Mouse (Mus musculus) cerebellum, postnatal 4 days (tissue): ENCODE results near the gene Gorasp1.

Source experiments
- DNase-seq, 2 experiments: peaks; one replicate each; pipeline ENCODE4 v3.0.0; 2022; ENCODE audit warnings: low spot score in 2 of 2, mixed read lengths in 1 of 2

The Gorasp1 gene

DNA sequence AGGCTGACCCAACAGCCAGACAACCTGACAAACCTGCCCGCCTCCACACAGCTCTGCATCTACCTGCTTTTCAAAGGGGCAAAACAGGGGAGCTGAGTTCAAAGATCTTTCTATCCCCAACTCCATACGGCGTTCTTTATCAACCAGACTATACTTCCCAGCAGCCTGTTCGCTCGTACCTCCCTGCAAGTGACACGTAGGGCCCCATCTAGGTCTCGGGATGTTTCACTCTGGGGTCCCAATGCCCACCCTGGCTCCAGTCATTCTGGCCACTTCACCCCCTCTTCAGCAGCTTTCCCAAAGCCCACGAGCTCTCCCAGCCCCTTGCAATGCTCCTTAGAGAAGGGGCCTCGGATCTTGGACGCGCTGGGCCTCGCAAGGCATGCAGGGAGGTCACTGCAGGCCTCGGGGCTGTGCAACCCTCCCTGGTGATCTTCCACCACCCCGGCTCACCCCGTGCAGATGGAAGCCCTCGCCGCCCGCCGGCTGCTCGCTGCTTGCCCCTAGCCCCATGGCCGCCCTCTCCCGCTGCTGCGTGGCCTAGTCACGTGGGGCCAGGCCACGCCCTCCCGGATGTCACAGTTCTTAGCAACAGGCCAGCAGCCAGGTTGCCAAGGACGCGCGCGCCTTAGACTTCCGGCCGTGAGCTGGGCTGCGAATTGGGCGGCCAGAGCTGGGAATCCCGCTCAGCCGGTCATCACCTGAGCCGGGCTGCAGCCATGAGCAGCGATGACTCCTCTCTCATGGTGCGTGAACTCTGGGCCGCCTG lies at the start of gene Gorasp1, which contains the start of gene Ttc21a:
Gene Gorasp1, minus strand, starts transcription at position 561 of the 769 bp plus-strand sequence.
Gene Ttc21a, plus strand, starts transcription at position 602 of the 769 bp plus-strand sequence.
- peak; percentile 87 to 95 for DNase-seq

DNA sequence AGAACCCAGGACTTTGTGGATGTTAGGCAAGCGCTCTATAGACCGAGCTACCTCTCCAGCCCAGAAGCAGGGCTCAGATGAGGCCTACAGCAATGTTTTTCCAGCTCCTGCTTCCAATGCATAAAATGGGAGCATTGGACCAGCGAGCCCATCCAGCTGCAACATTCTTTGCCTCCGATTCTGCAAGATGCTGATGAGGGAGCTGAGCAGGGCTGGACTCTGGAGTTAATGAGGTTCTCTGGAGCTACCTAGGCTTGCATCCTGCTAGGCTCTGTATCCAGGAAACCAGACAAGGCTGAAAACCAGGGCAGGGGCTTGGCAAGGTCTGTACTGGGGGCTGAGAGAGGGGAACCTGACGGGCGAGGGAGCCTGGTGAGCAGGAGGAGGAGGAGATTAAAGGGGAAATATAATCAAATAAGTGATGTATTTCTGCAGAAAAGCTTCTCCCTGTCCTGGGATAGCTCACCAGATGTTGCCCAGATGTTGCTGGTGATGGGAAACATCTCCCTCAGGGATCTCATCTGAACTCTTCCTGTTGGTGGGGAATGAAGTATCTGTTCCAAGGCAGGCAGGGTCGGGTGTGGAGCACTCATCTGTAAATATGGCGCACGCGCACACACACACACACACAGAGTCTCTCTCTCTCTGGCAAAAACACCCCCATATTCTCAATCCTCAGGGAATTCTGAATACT lies 48.7 kb upstream of the Gorasp1 start:
- no peak for DNase-seq

DNA sequence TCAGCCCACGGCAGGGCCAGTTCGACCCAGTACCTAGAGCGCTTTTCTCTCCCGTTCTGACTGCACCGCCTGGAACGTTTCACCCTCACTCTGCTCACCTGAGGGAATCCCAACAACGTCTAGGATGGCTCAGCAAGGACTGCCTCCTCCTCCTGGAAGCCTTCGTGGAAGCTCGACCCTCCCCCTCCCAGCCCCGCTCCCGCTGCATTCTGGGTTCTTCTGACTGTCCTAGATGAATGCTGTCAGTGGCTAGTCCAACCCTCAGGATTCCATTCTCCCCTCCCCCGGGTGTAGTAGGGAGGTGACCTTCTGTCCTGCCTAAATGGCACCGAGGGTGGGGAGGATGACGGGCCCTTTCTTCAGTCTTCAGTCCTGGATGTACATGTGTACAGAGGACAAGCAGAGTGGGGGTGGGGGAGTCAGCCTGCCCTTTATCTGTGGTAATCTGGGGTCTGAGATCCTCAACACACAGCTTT lies 47.2 kb upstream of the Gorasp1 start, which contains the start of gene Csrnp1:
Gene Csrnp1, minus strand, starts transcription at position 123 of the 476 bp plus-strand sequence.
- DNase-seq: no peak

DNA sequence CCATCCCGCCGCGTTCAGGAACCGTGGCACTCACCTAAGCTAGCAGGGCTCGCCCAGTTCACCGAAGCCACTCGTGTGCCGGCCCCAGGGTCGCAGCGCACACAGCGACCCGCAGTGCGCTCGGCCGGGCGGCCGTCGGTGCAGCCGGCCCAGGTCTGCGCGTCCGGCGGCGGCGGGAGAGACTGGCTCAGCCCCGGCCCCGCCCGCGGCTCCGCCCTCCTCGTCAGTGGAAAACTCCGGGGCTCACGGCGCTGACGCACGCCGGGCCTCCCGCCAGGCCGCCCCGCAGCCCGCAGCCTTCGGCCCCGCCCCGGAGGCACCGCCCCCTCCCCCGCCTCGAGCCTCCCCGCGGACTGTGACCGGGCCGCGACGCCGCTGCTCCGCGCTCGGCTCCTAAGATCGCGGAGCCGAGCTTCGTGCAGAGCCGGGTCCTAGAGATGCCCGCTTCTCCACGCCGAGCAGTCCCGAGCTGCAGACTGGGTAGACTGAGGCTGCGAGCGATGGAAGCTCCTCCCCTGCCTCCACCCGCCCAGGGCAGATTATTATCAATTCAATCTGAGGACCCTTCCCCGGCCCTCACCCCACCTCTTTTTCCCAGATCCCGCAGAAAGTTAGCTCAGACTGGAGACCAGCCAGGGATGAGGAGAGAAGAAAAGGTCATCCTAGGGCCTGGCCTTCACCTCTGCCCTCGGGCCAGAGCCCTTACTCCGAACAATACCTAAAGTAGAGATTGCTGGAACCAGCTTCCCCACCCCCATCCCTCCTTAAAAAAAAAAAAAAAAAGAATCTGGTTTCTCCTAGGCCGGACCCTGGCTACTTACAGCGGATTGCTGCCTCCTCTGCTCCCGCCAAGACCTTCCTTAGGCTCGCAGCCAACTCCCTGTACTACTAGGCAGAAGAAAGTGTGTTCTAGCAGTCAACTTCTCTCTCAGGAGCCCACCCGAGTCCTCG lies 46.5 kb upstream of the Gorasp1 start:
- peak; percentile 62 to 63 for DNase-seq

DNA sequence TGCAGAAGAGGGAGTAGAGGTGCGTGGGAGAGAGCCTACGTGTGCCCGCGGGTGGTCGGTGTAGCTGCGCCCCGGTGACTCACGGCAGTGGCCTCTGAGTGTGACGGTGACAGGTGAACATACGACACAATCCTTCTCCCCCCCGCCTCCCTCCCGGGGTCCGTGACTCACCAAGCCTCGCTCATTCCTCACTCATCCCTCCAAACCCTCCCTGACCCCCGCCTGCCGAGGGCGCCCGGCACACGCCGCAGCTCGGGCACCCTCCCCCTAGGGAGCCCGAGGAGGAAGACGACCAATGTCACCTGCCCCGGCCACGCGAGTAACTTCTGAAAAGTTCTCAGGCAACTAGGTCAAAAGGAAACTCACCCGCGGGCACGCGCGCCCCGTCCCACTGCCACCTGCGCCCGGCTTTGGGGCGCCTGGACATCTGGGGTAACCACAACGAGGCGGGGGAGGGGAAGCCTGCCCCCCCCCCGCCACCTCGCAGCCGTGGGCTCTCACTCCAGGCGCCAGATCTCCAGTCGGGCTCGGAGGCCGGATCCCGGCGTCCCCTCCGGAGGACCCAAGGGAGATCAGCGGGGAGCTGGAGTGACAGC lies 45.7 kb upstream of the Gorasp1 start:
- no peak for DNase-seq

DNA sequence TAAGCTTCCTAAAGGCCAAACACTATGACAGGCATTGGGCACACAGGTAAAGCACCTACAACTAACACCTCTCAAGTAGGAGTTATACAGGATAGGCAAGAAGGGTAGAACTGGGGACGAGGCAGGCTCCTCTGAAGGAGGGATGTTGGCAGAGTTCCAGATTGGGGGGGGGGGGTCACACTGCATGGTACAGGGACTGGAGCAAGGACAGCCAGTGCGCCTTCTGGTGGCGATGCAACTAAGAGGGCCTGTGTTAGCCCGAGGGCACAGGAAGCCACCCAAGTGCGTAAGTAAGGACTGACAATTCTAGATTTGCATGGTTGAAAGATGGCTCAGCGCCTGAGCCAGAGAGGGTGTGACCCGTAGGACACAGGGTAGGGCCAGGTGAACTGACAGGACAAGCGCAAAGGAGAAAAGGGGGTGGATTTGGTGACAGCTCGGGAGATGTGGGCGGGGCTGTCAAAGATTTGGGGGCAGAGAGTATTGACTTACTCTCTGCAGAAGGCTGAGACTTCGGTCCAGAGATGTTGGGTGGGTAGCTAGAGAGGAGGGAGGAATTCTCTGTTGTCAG lies 45.0 kb upstream of the Gorasp1 start:
- DNase-seq: peak in 1 of 2 experiments; percentile 46

DNA sequence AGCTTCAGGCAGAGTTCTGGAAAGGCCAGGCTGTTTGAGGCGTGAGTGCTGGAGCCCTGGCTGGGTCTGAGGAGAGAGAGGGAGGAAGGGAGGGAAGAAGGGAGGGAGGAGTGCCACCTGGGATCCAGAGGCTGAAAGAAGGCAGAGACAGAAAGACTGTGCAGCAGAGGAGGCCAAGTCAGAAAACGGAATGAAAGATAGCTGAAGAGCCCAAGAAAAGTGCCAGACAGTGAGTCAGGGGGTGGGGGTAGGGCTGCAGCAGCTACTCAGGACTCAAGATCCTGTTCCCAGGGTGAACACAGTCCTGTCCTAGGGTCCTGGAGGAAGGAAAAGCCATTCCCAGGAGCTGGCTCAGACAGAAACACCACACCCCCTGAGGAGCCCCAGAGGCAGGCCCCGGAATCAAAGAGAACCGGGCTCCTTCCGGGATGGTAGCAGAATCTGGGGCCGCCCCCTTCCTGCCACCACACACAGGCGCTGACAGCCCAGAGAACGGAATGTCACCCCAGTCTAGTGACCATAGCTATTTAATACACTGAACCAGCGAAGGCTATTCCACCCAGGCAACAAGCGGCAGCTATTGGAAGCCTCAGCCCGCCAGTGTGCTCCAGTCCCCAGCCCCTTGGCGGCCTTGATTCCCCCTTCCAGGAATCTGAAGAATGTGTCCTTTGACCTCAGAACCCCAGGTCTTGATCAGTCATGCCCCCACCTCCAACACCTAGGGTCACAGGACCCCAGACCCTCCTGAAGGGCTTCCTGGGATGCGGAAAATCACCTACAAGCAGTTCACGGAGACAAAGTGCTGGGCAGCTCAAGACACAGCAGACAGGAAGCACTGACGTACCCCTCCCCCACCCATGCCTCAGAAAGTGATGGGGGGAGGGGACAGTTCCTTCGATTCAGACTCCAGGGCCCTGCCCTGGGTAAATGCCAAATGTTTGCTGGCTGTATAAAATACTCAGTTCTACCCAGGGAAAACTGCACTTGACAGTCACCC lies 44.1 kb upstream of the Gorasp1 start:
- DNase-seq: no peak

DNA sequence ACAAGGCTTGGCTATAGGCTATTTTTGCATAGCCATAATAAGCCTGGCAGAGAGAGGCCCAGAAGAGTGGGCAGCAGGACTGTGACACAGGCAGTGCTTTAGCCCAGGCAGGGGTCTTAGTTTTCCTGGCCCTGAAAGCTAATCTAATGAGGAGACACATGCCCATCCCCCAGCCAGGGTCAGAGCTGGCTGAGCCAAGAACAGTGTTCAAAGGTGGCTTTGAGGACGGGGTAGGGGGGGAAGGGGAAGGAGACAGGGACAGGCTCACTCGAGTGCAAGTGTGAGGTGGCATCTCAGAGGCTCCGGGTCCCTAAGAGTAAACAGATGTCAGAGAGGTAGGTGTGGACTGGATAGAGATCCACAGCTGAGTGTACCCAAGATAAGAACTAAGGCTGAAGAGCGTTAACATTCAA lies 43.4 kb upstream of the Gorasp1 start:
- DNase-seq: no peak

DNA sequence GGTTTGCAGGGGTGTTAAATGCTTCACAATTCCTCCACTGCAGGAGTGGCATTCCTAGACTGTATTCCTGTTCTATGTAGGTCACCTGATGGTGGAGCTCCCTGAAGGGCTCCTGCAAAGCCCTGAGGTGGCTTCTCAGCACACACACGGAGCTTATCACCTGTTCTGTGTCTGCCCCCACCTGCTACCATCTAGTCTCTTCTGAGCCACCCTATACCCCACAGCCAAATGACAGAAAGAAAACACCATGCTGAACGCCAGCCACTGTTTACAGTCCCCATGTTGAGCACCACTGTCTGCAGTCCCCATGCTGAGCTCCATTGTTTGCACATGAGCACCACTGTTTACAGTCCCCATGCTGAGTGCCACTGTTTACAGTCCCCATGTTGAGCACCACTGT lies 42.4 kb upstream of the Gorasp1 start:
- no peak for DNase-seq

DNA sequence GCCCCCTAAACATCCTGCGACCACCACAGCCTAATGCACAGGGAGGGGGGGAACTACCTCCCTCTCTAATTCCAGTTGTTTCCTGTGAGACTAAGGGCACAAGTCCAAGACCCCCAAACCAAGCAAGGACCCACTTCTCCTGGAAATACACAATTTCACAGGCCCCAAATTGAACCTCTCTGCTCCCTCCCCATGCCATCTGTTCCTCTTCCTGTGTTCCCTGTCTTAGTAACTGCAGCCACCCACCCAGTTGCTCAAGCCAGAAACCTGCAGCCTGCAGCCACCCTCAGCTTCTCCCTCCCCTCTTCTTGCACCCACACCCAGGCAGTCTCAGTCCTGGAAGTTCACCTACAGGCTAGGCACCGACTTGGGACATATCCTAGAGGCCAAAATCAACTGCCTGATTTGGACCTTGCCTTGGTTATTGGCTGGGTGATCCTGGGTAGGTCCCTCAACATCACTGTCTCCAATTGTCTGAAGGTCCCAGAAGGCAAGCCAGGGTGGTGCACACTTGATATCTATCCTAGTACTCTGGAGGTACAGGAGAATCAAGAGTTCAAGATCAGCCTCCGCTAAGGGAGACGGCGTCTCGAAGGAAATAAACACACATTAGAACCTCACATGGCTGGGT lies 41.6 kb upstream of the Gorasp1 start:
- DNase-seq: no peak

DNA sequence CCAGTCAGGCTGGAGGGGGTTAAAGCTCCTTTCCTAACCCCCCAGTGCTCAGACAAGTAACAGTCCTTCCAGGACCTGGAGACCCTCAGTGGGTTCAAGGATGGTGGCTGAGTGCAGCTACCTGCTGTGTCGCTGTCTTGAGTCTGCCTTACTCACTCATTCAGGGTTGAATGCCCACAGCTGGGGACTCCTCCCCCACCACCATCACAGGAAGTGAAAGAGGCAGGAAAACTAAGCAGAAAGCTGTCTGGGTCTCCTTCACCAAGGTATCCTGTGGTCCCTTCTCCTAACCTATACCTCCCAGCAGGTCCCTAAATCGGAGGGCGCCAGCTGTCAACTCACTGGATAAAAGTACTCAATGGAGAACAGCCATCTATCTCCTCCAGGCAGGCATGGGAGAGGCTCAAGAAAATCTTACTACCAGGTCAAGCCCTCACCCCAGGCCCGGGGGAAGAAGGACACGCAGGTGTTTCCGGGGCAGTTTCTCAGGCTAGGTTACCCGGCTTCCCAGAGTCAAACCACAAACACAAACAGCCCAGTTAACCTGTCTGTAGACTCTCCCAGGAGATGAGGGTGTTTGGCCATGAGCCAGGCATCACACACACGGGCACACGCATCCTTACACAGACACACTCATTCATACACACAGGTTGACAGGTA lies 40.9 kb upstream of the Gorasp1 start:
- no peak for DNase-seq

DNA sequence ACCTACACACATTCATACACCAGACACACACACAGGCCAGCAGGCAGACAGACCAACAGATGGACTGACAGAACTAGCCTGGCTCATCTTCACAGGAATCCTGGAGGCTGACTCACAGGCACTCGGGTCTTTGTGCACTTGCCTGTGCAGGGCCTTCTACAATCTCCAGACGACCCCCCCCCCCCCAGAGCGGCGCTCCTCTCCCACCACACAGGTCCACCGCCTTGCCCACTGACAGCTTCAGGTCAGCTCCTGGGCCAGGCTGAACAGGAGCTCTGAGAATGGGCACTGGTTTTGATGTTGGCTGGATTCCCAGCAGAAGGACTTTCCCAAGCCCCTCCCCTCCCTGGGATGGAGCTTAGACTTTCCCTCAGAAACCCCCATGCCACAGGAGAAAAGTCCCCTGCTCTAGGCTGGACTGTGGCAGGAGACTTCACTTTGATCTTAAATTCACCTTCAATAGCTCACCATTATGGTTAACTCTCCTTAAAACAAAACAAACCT lies 40.2 kb upstream of the Gorasp1 start:
- DNase-seq: no peak

DNA sequence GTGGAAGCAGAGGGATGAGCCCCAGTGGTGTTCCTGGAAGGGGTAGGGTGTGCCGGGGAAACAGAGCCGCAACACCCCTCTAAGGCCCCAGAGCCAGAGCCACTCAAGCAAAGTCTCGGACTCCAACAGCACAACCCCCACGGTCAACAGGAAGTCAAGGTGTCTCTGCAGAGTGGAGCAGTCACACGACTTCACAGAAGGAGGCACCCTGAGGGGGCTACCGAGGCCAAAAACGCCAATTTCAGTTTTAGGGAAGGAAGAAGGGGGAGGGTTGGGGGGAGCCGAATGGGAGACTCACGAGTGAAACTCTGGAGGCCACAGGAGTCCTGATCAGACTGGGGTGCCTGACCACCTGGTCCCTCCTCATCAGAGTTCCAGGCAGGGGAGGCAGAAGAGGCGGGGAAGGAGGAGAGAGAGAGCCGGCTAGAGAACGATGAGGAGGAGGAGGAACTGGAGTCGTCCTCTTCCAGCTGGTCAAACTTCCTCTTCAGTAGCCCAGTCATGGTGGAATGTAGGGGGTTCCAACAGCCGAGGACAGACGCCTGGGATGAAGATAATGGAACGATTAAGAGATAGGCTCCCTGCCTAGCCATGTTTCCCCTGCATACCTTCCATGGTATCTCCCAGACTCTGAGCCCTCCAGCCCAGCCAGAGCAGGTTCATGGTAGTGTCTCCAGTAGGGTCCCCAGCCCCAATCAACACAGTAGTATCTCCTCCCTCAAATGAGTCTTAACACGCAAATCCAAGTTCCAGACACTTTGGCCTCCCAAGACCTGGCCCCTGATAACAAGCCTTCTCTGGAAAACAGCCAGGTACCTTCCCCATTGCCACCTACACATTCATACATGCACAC lies 39.6 kb upstream of the Gorasp1 start:
- no peak for DNase-seq

DNA sequence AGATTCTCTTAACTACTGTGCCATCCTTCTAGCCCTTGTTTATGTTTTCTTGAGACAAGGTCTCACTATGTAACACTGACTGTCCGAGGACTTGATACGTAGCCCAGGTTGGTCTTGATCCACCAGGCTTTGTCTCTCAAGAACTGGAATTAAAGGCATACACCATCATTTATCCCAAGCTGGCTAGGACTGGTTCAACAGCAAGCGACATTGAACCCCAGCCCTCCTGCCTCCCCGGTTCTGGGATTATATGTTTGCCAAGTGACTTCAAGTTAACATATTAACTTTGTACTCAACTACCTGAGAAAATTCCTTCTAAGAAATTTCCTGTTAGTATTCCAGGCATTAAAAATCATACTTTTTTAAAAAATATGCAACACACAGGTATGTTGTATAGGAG lies 37.9 kb upstream of the Gorasp1 start:
- DNase-seq: no peak

DNA sequence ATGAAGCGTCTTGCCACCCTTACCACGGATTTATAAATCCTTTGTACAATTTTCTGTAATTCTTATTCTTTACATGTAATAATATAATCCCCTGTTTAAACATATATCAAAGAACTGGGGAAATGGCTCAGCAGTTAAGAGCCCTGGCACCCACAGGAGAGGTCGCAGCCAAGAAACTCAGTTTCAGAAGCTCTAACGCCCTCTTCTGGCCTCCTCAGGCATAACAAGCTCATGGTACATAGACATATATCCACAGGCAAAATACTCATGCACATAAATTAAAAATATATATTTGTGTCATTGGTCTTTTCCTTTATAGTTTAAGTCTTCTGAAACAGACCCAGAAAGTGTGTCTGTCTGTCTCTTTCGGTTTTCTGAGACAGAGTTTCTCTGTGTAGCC lies 37.2 kb upstream of the Gorasp1 start:
- DNase-seq: no peak

DNA sequence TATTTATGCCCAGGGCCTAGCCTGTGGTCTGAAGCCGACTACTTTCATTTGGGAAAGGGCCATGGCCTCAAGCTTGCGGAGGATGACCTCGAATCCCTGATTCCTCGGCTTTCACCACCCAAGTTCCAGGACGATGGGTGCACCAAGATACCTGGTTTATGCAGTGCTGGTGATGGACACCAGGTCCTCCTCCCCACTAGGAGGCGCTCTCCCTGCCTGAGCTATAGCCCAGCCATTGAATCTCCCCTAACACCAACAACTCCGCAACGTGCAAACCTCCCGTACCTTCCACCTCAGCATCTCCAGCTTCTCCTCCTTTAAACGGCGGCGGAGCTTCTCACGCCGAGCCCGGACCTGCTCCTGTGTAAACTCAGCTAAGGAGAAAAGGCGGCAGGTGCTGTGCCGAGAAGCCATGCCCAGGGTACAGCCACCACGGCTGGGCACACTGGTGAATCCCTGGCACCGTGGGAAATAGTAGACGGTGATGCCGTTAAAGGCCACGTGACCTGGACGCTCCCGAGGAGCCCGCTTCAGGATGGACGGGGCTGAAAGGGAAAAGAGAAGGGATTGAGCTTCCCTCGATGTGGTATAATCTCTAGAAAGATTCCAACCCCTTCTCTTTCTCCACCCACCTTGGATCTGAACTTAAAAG lies 36.6 kb upstream of the Gorasp1 start:
- no peak for DNase-seq

DNA sequence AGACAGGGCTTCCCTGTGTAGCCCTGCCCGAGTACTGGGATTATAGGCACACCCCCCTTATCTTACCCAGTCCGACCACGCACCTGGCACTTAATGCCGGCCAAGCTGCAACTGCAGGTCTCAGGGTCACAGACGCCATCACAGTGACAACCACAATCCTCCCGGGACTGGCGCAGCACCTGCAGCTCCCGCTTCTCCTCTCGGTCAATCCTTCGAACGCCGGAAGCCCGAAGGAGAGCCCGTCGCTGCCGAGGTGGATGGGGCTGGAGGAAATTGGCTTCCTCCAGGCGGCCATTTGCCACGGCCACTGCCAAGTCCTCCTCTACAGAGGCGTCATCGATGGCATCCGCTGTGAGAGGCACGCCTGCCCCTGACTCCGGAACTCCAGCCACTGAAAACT lies 35.9 kb upstream of the Gorasp1 start:
- no peak for DNase-seq
